Mouse (Mus musculus) natural killer cell, adult 2 months (primary cell): Measurements from ENCODE around the gene 1700020L24Rik.
A peak's percentile ranks its signal among the peaks of the same experiment; 100 is the strongest.

Experiments used
- DNase-seq, 2 experiments: peaks; one replicate each; pipeline ENCODE4 v3.0.0; 2022; ENCODE audit warnings: low spot score in 2 of 2

Gene 1700020L24Rik

DNA sequence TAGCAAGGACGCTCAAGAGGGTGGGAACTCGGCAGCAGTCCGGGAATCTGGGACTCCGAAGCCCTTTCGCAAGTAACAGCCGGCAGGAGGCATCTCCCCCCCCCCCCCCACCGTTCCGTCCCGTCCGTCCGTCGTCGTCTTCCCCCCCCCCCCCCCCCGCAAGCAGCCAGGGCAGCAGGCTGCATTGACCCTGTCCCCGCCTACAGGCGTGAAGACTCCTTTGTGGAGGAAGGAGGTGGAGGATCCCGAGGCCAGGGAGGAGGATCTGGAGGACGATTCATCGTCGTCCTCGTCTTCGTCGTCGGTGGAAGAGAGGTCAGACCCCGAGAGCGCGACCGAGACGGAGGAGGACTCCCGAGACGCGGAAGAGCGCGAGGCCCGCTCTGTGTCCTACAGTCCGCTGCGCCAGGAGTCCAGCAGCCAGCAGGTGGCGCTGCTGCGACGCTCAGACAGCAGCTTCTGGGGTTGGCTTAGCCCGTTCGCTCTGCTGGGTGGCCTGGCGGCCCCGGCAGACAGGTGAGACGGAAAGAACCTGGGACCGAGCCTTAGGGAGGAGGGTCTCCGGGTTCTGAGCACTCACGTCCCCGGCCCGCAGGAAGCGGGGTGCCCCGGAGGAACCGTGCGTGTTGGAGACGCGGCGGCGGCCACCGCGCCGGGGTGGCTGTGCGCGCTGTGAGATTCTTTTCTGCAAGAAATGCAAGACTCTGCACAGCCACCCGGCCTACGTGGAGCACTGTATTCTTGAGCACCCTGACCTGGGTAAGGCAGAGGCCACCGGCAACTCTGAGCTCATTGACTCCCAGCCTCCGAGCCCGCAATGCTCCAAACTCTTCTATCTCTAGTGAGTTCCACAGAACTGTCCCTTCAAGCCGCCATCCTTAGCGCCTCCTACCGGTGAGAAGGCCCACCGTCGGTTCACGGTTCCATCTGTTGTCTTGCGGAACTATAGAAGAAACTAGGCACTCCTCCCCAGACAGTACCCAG is 2.9 kb downstream of the 1700020L24Rik start:
- DNase-seq = peak; percentile 85 to 88

DNA sequence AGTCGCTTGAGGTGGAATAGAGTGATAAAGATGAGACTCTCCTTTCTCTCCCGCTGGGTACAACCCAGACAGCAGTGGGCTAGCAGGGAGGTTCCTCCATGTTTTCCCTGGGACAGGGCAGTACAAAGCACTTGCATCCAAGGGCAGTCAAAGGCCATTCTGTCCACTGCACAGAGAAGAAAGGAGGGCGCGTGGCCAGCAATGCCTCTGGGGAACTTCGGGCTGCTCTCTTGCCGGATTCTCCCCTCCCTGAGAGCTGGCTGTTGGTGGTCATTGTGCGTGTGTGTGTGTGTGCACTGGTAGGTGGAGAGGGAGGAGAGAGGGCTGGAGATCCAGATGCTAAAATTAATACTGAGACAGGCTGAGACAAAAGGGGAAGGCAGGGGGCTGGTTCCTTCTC is 3.8 kb downstream of the 1700020L24Rik start:
- no peak for DNase-seq

DNA sequence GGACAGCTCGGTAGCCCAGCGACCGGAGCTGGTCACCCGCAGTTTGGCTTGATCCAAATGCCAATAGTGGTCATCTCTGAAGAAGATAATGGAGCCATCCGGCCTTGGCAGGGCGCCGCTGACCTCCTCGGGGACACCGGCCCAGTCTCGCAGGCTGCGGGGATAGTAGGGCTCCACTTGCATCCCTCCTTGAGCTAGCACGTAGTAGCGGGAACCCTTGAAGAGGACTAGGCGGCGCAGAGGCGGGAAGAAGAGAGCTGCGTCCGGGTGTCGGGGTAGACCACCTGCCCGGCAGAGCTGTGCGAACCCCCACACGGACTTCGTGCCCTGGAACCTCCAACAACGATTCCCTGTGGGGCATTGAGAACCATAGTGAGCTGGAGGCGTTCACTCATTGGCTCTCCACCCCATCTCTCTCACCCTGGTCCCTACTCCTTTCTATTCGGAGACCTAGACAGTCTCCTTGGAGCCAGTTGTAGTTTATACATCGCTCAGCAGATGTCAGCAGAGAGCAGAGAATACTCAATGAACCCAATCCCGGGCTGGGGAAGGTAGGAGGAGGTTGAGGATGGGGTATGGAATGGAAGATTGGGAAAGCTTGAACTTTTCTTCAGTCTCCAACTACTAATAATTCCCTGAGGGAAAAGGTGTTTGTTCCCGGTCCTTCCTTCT is 5.3 kb downstream of the 1700020L24Rik start:
- DNase-seq = peak; percentile 36 to 49

DNA sequence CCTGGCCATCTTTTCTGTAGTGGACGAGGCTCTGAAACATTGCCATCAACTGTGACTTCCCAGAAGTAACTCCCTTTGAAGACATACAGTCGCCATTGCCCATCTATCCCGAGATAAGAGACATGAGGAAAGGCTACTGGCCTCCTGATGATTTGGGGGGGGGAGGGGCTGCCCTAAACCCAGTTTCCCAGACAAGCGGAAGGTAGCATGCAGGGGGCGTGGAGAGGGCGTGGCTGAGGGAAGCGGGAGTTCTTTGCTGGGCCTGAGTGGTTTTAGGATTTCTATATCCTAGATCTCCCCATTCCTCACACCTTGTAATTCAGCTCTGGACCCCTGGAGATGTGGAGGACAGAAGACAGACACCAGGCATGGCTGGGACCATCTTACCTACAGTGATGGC is 6.3 kb downstream of the 1700020L24Rik start:
- DNase-seq = no peak

GRCm38 (mm10) chr11:83445001-83445400 is 7.5 kb downstream of the 1700020L24Rik start:
- DNase-seq = peak; percentile 26 to 27

GRCm38 (mm10) chr11:83447612-83448011 is 10.1 kb downstream of the 1700020L24Rik start:
- no peak for DNase-seq

DNA sequence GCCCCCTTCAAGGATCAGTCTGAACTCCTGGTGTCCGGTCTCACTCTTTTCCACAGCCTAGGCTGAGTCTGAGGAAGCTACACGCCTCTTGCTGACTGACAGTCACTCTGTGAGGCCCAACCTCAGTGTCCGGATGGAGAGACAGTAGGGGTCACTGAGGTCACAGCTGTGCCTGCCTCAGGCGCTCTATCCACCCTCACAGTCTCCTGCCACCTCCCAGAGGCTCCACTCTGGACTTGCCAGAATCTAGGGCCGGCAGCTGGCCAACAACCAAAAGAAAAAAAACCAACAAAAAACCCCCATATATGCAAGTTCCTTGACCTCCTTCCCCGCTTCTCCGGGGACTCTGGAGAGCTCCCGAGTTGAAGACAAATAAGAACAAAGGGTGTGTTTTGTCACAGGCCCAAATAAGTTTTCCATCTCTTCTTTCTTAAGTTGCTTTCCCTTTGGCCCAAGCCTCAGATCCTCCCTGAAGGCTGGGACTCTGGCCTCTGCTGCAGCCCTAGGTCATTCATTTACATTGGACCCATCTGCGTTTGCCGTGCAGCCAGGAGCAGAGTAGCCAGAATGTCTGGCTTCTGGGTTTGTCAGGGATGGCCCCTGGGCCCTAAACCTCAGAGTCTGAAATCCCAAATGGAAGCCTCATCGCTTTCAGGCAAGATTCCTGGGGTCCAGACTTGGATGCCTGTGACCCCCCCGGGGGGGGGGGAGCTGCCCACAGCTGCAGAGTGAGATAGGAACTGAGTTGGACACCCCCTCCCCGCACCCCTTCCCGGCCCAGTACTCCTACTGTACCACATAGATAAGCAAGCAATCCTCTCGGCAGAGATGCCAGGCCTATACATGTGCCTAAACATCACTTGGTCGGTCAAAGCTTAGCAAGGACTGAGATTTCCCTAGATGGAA is 10.8 kb downstream of the 1700020L24Rik start:
- no peak for DNase-seq

DNA sequence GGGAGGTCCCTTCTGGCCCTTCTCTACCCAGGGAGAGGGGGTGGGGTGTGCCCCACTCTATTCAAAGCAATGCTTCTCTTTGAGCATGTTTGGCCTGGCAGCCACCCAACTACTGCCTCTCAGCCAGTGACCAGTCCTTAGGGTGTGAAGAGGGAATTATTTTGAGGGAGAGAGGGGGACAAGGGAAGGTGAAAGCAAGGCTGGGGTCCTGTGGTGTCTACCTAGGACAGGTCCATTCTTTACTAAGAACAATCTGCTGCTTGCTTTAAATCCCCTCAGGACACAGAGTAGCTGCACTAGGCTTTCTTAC is 11.4 kb downstream of the 1700020L24Rik start:
- no peak for DNase-seq

GRCm38 (mm10) chr11:83449298-83449697 is 11.8 kb downstream of the 1700020L24Rik start:
- no peak for DNase-seq

DNA sequence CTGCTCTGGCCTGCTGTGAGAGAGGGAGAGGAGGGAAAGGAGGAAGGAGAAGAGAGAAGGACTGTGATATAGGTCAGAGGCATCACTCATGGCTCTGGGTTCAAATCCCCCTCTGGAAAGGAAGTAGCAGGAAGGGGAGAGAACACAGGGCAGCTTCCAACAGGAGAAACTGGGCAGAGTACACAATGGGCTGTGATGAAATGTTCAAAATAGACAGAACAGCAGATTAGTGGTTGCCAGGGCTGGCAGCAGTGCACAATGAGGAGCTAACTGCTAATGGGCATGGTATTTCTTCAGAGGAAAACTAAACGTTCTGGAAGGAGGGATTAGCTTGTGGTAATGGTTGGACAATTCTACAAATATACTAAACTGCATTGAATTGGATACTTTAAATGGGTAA is 13.1 kb downstream of the 1700020L24Rik start:
- no peak for DNase-seq

DNA sequence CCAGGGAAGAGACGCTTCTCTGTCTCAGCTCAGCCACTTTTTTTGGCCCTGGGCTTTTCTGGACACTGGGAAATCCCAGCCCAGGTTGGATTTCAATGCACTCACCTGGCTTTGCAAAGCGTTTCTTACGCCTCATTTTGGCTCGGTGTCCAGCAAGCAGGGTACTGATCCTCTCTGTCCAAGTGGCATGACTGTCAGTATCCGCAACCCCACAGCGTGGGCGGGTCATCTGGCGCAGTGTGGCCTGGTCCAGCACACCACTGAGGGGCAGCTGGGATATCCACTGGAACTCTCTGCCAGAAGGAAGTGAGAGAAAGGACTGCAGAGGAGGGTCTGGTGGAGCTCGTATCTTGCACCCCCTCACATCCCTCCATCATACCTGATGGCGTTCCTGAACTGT is 13.8 kb downstream of the 1700020L24Rik start:
- no peak for DNase-seq

DNA sequence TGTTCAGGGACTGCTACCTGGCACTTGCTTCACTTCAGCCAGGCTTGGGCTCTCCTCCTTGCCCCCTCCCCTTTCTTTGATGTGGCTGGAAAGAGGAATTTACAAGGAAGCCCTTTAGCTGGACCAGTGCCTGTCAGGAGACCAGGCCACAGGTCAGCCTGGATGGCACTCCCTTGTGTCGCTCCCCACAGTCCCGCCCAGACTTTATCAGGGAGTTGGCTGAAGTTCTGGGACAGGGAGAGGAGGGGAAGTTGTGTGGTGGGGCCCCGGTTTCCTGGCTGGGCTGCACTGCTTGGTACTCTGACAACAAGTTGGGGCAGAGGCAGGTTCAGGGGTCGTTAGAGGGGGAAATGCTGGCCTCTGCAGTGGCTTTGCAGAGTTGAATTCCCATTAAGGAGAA is 17.1 kb downstream of the 1700020L24Rik start:
- no peak for DNase-seq

DNA sequence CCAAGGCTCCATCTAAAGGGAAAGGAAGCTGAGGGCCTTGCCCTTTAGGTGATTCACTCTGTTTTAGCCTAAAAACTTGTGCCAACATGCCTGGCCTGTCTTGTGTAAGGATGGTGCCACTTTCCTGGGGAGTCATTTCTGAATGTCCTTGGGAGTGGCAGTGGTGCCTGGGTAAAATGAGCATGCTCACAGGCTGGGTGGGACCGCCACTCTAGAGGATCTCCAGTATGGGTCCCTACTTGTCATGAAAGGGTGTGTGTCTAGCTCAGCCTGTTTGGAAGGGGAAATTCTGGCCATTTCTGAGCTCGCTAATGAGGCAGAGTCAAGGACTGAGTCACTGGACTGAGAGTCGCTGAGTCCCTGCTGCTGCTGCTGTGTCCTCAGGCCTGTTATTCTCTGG is 18.1 kb downstream of the 1700020L24Rik start:
- no peak for DNase-seq

DNA sequence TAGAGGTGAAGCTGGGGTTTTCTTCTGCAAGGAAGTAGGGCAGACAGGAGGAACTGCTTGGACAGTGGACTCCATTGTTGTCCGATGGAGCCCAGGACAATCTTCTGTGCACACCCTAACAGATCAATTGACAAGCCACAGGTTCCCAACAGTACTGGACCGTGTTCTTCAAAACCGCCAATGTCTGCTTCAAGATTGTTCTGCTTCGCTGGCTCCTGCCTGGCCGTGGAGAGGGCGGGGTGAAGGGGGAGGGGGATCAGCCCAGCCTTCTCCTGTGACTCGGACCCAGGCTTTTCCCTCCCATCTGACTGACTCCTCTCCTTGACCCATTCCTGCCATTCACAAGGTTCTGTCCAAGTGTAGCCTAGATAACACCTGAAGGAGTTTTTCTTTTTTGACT is 19.8 kb downstream of the 1700020L24Rik start:
- no peak for DNase-seq

- DNase-seq = no peak
These were observed 20.6 kb downstream of the 1700020L24Rik start for GRCm38 (mm10) chr11:83457912-83458601.

- DNase-seq = no peak
These were observed 24.1 kb downstream of the 1700020L24Rik start for GRCm38 (mm10) chr11:83461462-83462027.

GRCm38 (mm10) chr11:83462711-83463244 is 25.3 kb downstream of the 1700020L24Rik start, which contains the start of gene Mmp28:
TSS of gene Mmp28 (minus strand) at chr11:83463071.
- peak; percentile 21 to 29 for DNase-seq

GRCm38 (mm10) chr11:83465976-83466375 is 28.5 kb downstream of the 1700020L24Rik start:
- DNase-seq = no peak

GRCm38 (mm10) chr11:83467120-83467652 is 29.7 kb downstream of the 1700020L24Rik start:
- DNase-seq = no peak

DNA sequence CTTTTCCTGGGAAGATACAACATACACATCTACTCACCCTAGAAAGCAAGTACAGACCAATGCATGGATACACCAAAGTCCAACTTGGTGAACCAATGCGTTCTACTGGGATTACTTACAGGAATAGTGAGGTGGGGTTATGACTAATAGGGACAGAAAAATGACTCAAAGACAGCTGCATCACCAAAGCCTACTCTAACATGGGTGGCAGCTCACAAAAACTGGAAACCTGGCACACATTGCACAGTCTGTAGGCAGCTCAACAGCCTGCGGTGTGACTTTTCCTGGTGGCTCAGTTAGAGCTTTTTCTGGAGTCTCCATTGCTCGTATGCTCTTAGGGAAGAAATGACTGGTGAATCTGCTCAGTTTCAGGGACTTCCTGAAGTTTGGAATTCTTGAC is 31.3 kb downstream of the 1700020L24Rik start:
- DNase-seq = no peak
